Mouse (Mus musculus): Measurements from ENCODE around the gene Lmod3.

DNA sequence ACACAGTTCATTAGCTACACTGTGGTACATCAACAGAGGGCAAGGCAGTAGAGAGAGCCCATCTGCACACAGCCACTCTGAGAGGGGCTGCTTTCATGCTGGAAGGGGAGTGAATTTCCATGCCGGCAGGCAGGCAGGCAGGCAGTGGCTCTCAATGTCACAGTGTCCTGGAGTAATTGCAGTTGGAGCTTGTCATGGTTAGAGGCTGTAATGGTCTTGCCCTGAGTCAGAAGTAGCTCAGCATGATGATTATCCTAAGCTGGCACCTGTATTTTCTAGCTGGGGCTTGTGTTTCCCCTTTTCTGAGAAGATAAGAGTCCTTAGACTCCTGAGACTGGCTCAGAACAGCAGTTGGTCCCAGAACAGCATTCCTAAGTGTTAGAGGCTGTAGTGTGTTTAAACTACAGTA is 26.5 kb downstream of the Lmod3 start:
- TF ChIP-seq CTCF (conservative IDR thresholded peaks at IDR 0.05; ENCODE audit: low read length) (no peak), NANOG (IDR thresholded peaks at IDR 0.05; ENCODE audit: borderline replicate concordance, low read length) (no peak)
